Mouse (Mus musculus) Muller cell, postnatal 12 days (primary cell): Measurements from ENCODE around the gene Zfp459.
"Not testable (repeated sequence)": the region's sequence is repeated elsewhere in the genome, so short reads cannot be mapped to it uniquely, and the experiment has no call there.

Experiments
- DNase-seq: peaks from one replicate; pipeline ENCODE4 v3.0.0-alpha.2; 2015; ENCODE audit errors: inconsistent ontology term

Gene Zfp459

GRCm38 (mm10) chr13:67421207-67421857, at the start of gene Zfp459:
Gene Zfp459, minus strand, starts transcription at chr13:67421418.
- DNase-seq: peak; percentile 56

- no peak for DNase-seq
Observed at GRCm38 (mm10) chr13:67469274-67469673, 48.1 kb upstream of the Zfp459 start.

- not testable (repeated sequence) for DNase-seq
Observed at GRCm38 (mm10) chr13:67463506-67464185, 42.4 kb upstream of the Zfp459 start.

- no peak for DNase-seq
Observed at GRCm38 (mm10) chr13:67452021-67452309, 30.7 kb upstream of the Zfp459 start.

GRCm38 (mm10) chr13:67451172-67452020, 30.2 kb upstream of the Zfp459 start, which contains the start of gene Zfp874a:
Gene Zfp874a, minus strand, starts transcription at chr13:67451624.
- peak; percentile 83 for DNase-seq

- not testable (repeated sequence) for DNase-seq
Observed at GRCm38 (mm10) chr13:67437095-67437494, 15.9 kb upstream of the Zfp459 start.

GRCm38 (mm10) chr13:67428116-67428515, 6.9 kb upstream of the Zfp459 start:
- DNase-seq: no peak

- DNase-seq: not testable (repeated sequence)
Observed at GRCm38 (mm10) chr13:67425699-67426098, 4.5 kb upstream of the Zfp459 start.

- not testable (repeated sequence) for DNase-seq
Observed at GRCm38 (mm10) chr13:67422532-67422931, 1.3 kb upstream of the Zfp459 start.

- DNase-seq: no peak
Observed at GRCm38 (mm10) chr13:67420558-67421206, 536 bp downstream of the Zfp459 start.

GRCm38 (mm10) chr13:67416811-67417210, 4.4 kb downstream of the Zfp459 start:
- no peak for DNase-seq

- DNase-seq: no peak
Observed at GRCm38 (mm10) chr13:67415759-67416158, 5.5 kb downstream of the Zfp459 start.

GRCm38 (mm10) chr13:67413634-67414033, 7.6 kb downstream of the Zfp459 start:
- DNase-seq: not testable (repeated sequence)

- peak; percentile 78 for DNase-seq
Observed at GRCm38 (mm10) chr13:67399183-67399903, 21.9 kb downstream of the Zfp459 start, which contains the start of gene Zfp429. Gene Zfp429, minus strand, starts transcription at chr13:67399819.

- DNase-seq: not testable (repeated sequence)
Observed at GRCm38 (mm10) chr13:67376255-67376654, 45.0 kb downstream of the Zfp459 start.

GRCm38 (mm10) chr13:67375050-67375911, 45.9 kb downstream of the Zfp459 start, which contains the start of the genes Gm28041 and Zfp456:
Gene Gm28041, minus strand, starts transcription at chr13:67375733.
Gene Zfp456, minus strand, starts transcription at chr13:67375810.
- DNase-seq: peak; percentile 72

GRCm38 (mm10) chr13:67360131-67360744, 61.0 kb downstream of the Zfp459 start, which contains the start of the genes Gm28044 and Zfp953:
Gene Gm28044, minus strand, starts transcription at chr13:67360536.
Gene Zfp953, minus strand, starts transcription at chr13:67360605.
- DNase-seq: peak; percentile 83
